Mouse (Mus musculus): ENCODE results near the gene Olfr1148.

The Olfr1148 gene

DNA sequence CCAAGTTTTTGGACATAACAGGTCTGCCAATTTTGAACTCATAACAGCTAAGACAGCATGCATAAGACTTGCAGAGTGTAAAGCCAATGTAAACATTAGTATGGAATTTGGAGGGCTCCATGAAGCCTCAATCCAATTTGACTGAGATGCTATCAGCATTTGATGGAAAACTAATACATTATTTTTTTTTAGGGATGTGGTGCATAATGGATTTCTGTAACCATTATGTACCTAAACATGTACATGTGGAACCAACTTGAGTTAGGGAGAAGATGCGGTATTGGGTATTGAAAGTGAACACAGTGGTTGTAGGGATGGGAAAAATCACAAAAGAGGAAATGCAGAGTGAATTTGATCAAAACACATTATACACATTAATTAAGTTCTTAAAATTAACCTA, at the start of gene Olfr1148:
Olfr1148 (plus strand) TSS at position 301 of the 400 bp plus-strand sequence.
- DNase-seq = no peak

DNA sequence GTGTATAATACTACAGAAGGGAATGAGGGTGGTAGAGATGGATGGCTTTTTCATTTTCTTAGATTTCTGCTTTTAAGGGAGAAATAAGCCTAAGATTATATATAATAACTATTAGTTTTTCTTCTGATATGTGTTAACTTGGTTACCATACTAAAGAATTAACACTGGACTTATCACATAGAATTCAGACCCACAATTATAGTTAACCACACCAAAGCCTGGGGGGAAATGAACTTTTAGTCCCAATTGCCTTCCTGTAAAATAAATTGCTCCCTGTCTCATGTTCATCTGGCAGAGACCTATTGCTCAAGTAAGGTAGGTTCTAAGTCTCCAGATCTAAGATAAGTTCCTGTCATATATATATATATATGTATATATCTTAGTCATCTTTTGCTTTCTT, 30.0 kb upstream of the Olfr1148 start, which contains the start of gene Olfr1143:
Olfr1143 (plus strand) TSS at position 301 of the 400 bp plus-strand sequence.
- DNase-seq = no peak

DNA sequence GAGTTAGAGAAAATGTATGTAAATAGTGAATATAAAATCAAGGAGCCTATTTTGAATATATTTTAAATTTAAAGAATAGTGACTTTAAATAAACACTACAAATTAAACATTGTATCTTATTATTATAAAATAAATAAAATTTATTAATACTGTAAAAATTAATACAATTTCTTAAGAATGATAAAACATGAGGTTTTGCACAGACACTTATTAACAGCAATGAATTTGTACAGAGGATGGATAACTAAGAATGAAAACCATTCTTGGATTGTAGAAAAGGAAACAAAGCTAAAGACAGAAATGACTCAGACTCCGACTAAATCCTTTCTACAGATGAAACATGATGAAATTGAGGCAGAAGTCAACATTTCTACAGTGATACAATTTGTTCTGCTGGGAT, 20.8 kb upstream of the Olfr1148 start, which contains the start of gene Olfr1145:
Olfr1145 (plus strand) TSS at position 301 of the 400 bp plus-strand sequence.
- DNase-seq = no peak

DNA sequence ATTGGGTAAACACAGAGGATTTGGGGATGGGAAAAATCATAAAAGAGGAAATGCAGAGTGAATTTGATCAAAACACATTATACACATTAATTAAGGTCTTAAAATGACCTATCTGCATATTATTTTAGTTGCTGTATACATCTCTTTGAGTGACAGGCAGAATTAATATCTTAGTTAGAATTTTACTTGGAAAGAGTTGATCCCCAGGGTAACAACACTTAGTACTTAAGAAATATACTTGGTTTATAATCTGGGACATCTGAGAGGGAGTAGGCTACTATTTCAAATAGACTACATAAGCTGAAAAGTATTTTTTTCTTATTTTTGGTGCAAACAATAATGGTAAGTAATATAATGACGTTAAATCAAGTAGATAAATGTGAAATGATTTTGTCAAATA, 13.4 kb downstream of the Olfr1148 start, which contains the start of gene Olfr1150-ps1:
Olfr1150-ps1 (plus strand) TSS at position 301 of the 400 bp plus-strand sequence.
- no peak for DNase-seq

DNA sequence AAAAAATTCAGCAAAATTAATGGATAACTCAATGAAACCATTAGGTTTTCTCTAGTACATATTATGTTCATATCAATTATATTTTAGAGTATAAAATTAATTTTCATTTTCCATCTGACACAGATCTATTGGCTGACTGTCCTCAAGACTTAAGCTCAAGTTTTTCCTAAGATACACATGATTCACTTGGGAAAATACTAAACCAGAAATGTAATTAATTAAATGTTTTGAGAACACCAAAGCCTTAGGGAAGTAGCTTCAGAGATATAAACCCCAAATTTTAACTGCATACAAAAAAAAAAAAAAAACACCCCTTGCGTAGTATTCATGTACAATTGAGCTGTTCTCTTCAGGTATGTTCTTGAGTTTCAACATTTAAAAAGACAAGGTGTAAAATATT, 25.2 kb downstream of the Olfr1148 start, which contains the start of gene Olfr1151:
Olfr1151 (plus strand) TSS at position 301 of the 400 bp plus-strand sequence.
- DNase-seq = no peak

DNA sequence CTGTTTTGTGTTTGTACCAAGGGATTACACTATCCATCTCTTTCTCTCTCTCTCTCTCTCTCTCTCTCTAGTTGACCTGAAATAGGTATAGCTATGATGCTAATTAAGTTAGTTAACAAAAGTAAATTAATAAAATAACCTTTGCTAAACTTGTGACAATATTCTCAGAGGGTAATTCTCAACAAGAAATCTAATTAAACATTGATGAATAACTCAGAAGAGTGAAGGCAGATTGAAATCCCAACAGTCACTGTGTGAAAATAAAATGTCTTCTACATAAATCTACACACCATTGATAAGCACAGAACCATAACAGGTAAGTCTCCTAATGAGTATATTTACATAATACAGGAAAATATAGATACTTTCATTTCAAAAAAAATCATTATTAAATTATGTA, 35.9 kb downstream of the Olfr1148 start, which contains the start of gene Olfr1152:
Olfr1152 (plus strand) TSS at position 301 of the 400 bp plus-strand sequence.
- DNase-seq = no peak
